Mouse (Mus musculus) left cerebral cortex, postnatal 25 days (tissue): Measurements from ENCODE around the gene Slc3a1. TPM values are rescaled to one million over a fixed set of nuclear protein-coding genes. Genes with fewer than 3 reads are reported as not detected.
A peak's percentile ranks its signal among the peaks of the same experiment; 100 is the strongest.

Experiments used
- DNase-seq, 2 experiments: peaks; one replicate each; pipeline ENCODE4 v3.0.0; 2022; ENCODE audit warnings: low spot score in 2 of 2, mixed read lengths in 1 of 2
- intact Hi-C: fragments of 180-260 bp; cut with DNase I; formaldehyde crosslinking; loops from one replicate; pipeline ENCODE4 v1.15.1; 2025
- total RNA-seq, 2 experiments: library from RNA; stranded (reverse); gene quantifications; 2 replicates each; pipeline ENCODE4 v1.2.3; 2021

The Slc3a1 gene
- total RNA-seq, 2 experiments from 2014 or later: 0.27 to 0.30 TPM

- DNase-seq: no peak
- intact Hi-C loops: no loop called here
These were observed 57.2 kb downstream of the Slc3a1 start for GRCm38 (mm10) chr17:85085335-85085734.

- intact Hi-C loops: no loop called here
These were observed 58.3 kb downstream of the Slc3a1 start for GRCm38 (mm10) chr17:85086501-85086900.

GRCm38 (mm10) chr17:85087591-85087990, 59.4 kb downstream of the Slc3a1 start:
- DNase-seq: no peak
- intact Hi-C loops: no loop called here

More at GRCm38 (mm10) chr17:85086501-85086900, 58.3 kb downstream of the Slc3a1 start:
- no peak for DNase-seq

GRCm38 (mm10) chr17:85088401-85088800, 60.2 kb downstream of the Slc3a1 start:
- intact Hi-C loops: no loop called here
- DNase-seq: no peak

- no peak for DNase-seq
- intact Hi-C loops: no loop called here
These were observed 60.8 kb downstream of the Slc3a1 start for GRCm38 (mm10) chr17:85089011-85089410.

- peak; percentile 20 for DNase-seq
- intact Hi-C loops: loop anchor here (2.0 to 10.0 kb wide), 3 partner anchors 133 to 299 kb away; partner anchors contain the start of genes Lrpprc and Ppm1b
These were observed 61.4 kb downstream of the Slc3a1 start for GRCm38 (mm10) chr17:85089621-85090020.

- DNase-seq: peak; percentile 95 to 98
- intact Hi-C loops: loop anchor here (2.0 to 10.0 kb wide), 3 partner anchors 134 to 300 kb away; partner anchors contain the start of genes Lrpprc and Ppm1b
These were observed 62.2 kb downstream of the Slc3a1 start, which contains the start of the genes Prepl and Camkmt for GRCm38 (mm10) chr17:85090120-85091099. Gene Prepl, minus strand, starts transcription at chr17:85090241. Gene Camkmt, plus strand, starts transcription at chr17:85090552.

- intact Hi-C loops: loop anchor here (2.0 to 10.0 kb wide), 3 partner anchors 135 to 301 kb away; partner anchors contain the start of genes Lrpprc and Ppm1b
- DNase-seq: no peak
These were observed 63.6 kb downstream of the Slc3a1 start for GRCm38 (mm10) chr17:85091762-85092161.

GRCm38 (mm10) chr17:85096396-85096795, 68.2 kb downstream of the Slc3a1 start:
- no peak for DNase-seq
- intact Hi-C loops: loop anchor here (10.0 kb wide), 1 partner anchor 222 kb away; no protein-coding TSS in a partner anchor

- intact Hi-C loops: loop anchor here (10.0 kb wide), 1 partner anchor 224 kb away; no protein-coding TSS in a partner anchor
- no peak for DNase-seq
These were observed 70.6 kb downstream of the Slc3a1 start for GRCm38 (mm10) chr17:85098677-85099323.

GRCm38 (mm10) chr17:85100232-85100631, 72.1 kb downstream of the Slc3a1 start:
- intact Hi-C loops: no loop called here
- DNase-seq: no peak

GRCm38 (mm10) chr17:85101751-85102150, 73.6 kb downstream of the Slc3a1 start:
- intact Hi-C loops: no loop called here
- DNase-seq: no peak

GRCm38 (mm10) chr17:85103310-85103709, 75.1 kb downstream of the Slc3a1 start:
- no peak for DNase-seq
- intact Hi-C loops: no loop called here

GRCm38 (mm10) chr17:85110640-85111039, 82.5 kb downstream of the Slc3a1 start:
- DNase-seq: no peak
- intact Hi-C loops: no loop called here

GRCm38 (mm10) chr17:85113441-85113840, 85.3 kb downstream of the Slc3a1 start:
- intact Hi-C loops: no loop called here
- DNase-seq: no peak

Other genes starting within 250 kb of the Slc3a1 start
- 10 to 100 TPM; 60.1 TPM for gene Lrpprc, start 237.6 kb upstream of the Slc3a1 start, total RNA-seq
- gene Ppm1b, start 71.6 kb upstream of the Slc3a1 start, total RNA-seq: 100 to 1,000 TPM; 151 to 152 TPM
- 100 to 1,000 TPM; 346 to 361 TPM for gene Prepl, start 61.9 kb downstream of the Slc3a1 start, total RNA-seq
- 10 to 100 TPM; 11.8 TPM for gene Camkmt, start 62.2 kb downstream of the Slc3a1 start, total RNA-seq